27 mouse cellular contexts compared by ENCODE assay signal in genomic region chr2:174901801-174902200, GRCm38 (mm10).
A peak's percentile ranks its signal among the peaks of the same experiment; 100 is the strongest.
DNase-seq lines count a peak whose midpoint lies in the region.
"Had no signal": no experiment of that assay in that cellular context is flagged by ENCODE, and none has a peak within 500 bp of the region (broad histone marks: within the 10 kb centered on the region; RNA-seq: fewer than 3 reads in every experiment).

No protein-coding gene starts in this region.

- no peaks in the 10 kb centered on the region for H3K27me3 ChIP-seq in limb, embryonic 10.5 days (ENCODE audit: low read depth, poor library complexity, severe bottlenecking)
- H3K27me3 ChIP-seq: forebrain, embryonic 12.5 days; hindbrain, embryonic 13.5 days; limb, embryonic 13.5 days; lung, embryonic 15.5 days had no signal

- H3K9me3 ChIP-seq in limb, embryonic 10.5 days (replicated peaks), result no peaks in the 10 kb centered on the region
- H3K9me3 ChIP-seq: forebrain, embryonic 12.5 days; heart, embryonic 10.5 days; heart, embryonic 15.5 days; hindbrain, embryonic 13.5 days; limb, embryonic 13.5 days; lung, embryonic 15.5 days had no signal

- peaks cover 26% of the 10 kb centered on the region for H3K4me1 ChIP-seq in limb, embryonic 10.5 days
- H3K4me1 ChIP-seq: heart, embryonic 15.5 days; lung, embryonic 15.5 days had no signal

- WGBS in limb, embryonic 10.5 days, result 88% methylated on average over 16 of the region's 16 CpGs

- H3K36me3 ChIP-seq in limb, embryonic 10.5 days, result no peaks in the 10 kb centered on the region
- H3K36me3 ChIP-seq: forebrain, embryonic 12.5 days; G1E; heart, embryonic 10.5 days; heart, embryonic 15.5 days; hindbrain, embryonic 13.5 days; limb, embryonic 13.5 days; lung, embryonic 15.5 days had no signal

- H3K27ac ChIP-seq in limb, embryonic 10.5 days, result peak overlapping the region; percentile 39; the same call in 1 of the 2 replicates
- H3K27ac ChIP-seq: forebrain, embryonic 12.5 days; heart, embryonic 10.5 days; heart, embryonic 15.5 days; hindbrain, embryonic 13.5 days; left cerebral cortex, adult 2 months; limb, embryonic 13.5 days; lung, embryonic 15.5 days; stomach, postnatal 0 days had no signal

- intact Hi-C loops in left cerebral cortex, postnatal 36 days (cut with DNase I), result loop anchor here (2.0 to 5.0 kb wide), 4 partner anchors 44 to 1340 kb away; no protein-coding TSS in a partner anchor

- DNase-seq in left cerebral cortex, adult 11 months (ENCODE audit: low spot score), result peak; percentile 38
- DNase-seq in left cerebral cortex, postnatal 36 days (ENCODE audit: low spot score in 2 of 2), result no peak
- peak; percentile 34 to 43 for DNase-seq in right cerebral cortex, postnatal 10 days (ENCODE audit: low spot score in 2 of 2)
- no peak for DNase-seq in right cerebral cortex, postnatal 25 days
- DNase-seq in limb, embryonic 10.5 days (ENCODE audit: low spot score), result no peak
- no peak for DNase-seq in thymus, postnatal 14 days
- DNase-seq: adrenal gland, adult 8-10 months; B cell, adult 2 months; cerebellum, adult 11 months; cerebellum, adult 9-11 months; embryo, embryonic 11 days; gastrocnemius, postnatal 25 days; heart, adult 11 months; kidney, adult 9 months; kidney, postnatal 14 days; thymus, adult 2 months; thymus, postnatal 4 days had no signal

- no peak overlapping the region for H3K4me3 ChIP-seq in limb, embryonic 10.5 days
- H3K4me3 ChIP-seq: erythroblast, embryonic 14.5 days; forebrain, embryonic 12.5 days; heart, embryonic 10.5 days; heart, embryonic 15.5 days; hindbrain, embryonic 13.5 days; left cerebral cortex, adult 2 months; limb, embryonic 13.5 days; lung, embryonic 15.5 days had no signal

Comparison
In these comparisons a context has a peak if more than half of its experiments do, and no peak if none do; other contexts are left out.
1. DNase-seq: peak in left cerebral cortex, adult 11 months (single experiment) and right cerebral cortex, postnatal 10 days (2 of 2); none in left cerebral cortex, postnatal 36 days (0 of 2), right cerebral cortex, postnatal 25 days (single experiment), limb, embryonic 10.5 days (single experiment) and thymus, postnatal 14 days (single experiment).